Mouse (Mus musculus) kidney, embryonic 14.5 days (tissue): ENCODE results near the gene Krt87. TPM values are rescaled to one million over a fixed set of nuclear protein-coding genes. Genes with fewer than 3 reads are reported as not detected.
A peak's percentile ranks its signal among the peaks of the same experiment; 100 is the strongest.

Experiments used
- ATAC-seq: fragments of 200-750 bp; cut with Nextera tagmentation; 2 replicates; pipeline ENCODE4 v1.8.0; 2017; ENCODE audit warnings: moderate number of reproducible peaks, mild to moderate bottlenecking, moderate TSS enrichment, moderate library complexity; ENCODE audit not compliant: low FRiP score, low TSS enrichment
- H3K27ac ChIP-seq: fragments of 300-500 bp; sonication (generic); 2 replicates; pipeline ENCODE4 v1.5.1; 2014; ENCODE audit warnings: low read depth, mild to moderate bottlenecking, low read length, moderate library complexity, mixed read lengths
- H3K27me3 ChIP-seq: fragments of 300-500 bp; sonication (generic); 2 replicates; pipeline ENCODE4 v1.6.1; 2014; ENCODE audit warnings: mild to moderate bottlenecking, low read length; ENCODE audit not compliant: control insufficient read depth, insufficient read depth
- H3K36me3 ChIP-seq: fragments of 300-500 bp; sonication (generic); 2 replicates; pipeline ENCODE4 v1.6.1; 2014; ENCODE audit warnings: low read length, mixed read lengths; ENCODE audit not compliant: control insufficient read depth, insufficient read depth
- H3K4me1 ChIP-seq: fragments of 300-500 bp; sonication (generic); 2 replicates; pipeline ENCODE4 v1.6.1; 2014; ENCODE audit warnings: low read length, mixed read lengths; ENCODE audit not compliant: control insufficient read depth, insufficient read depth
- H3K4me2 ChIP-seq: fragments of 300-500 bp; sonication (generic); replicated peaks from 2 replicates; pipeline ENCODE4 v1.6.1; 2014; ENCODE audit warnings: low read depth, mild to moderate bottlenecking, low read length
- H3K4me3 ChIP-seq: fragments of 300-500 bp; sonication (generic); 2 replicates; pipeline ENCODE4 v1.5.1; 2014; ENCODE audit warnings: mild to moderate bottlenecking, low read length
- H3K9ac ChIP-seq: fragments of 300-500 bp; sonication (generic); 2 replicates; pipeline ENCODE4 v1.6.1; 2014; ENCODE audit warnings: low read depth, mild to moderate bottlenecking, low read length, moderate library complexity
- H3K9me3 ChIP-seq: fragments of 300-500 bp; sonication (generic); 2 replicates; pipeline ENCODE4 v1.6.1; 2016; ENCODE audit warnings: low read length; ENCODE audit not compliant: control insufficient read depth
- WGBS: fragments of 180-500 bp; shearing (Covaris S2); extraction: QIAGEN DNeasy Blood & Tissue Kit; methylation state at CpG from one replicate; pipeline ENCODE4 v1.1.7; 2014; 5-methylcytosine and 5-hydroxymethylcytosine counted together
- polyA plus RNA-seq: library from polyadenylated mRNA; unstranded; fragments of >200 nt; fragmentation: Nextera tagmentation; extraction: Ambion mirVana; gene quantifications from 2 replicates; pipeline ENCODE4 v1.2.1, GENCODE M21; 2014

The Krt87 gene
- polyA plus RNA-seq, 1 experiment from 2014 or later = not detected

- Histone ChIP-seq H3K4me3 (no peak within 1 kb of the TSS; the same call in 1 of the 2 replicates), H3K4me2 (peak within 1 kb of the TSS; percentile 37; the same call in 1 of the 2 replicates), H3K4me1 (no peaks in the 10 kb centered on the region), H3K9me3 (no peaks in the 10 kb centered on the region), H3K36me3 (no peaks in the 10 kb centered on the region), H3K27ac (peak within 1 kb of the TSS; percentile 62), H3K27me3 (peaks cover 6% of the 10 kb centered on the region), H3K9ac (peak within 1 kb of the TSS; percentile 47)
- ATAC-seq = no peak
- WGBS = 42% methylated on average over 2 of the region's 2 CpGs
These were observed 27.8 kb downstream of the Krt87 start, which contains the start of gene Krt7 for GRCm38 (mm10) chr15:101410775-101411174. Krt7 (plus strand) TSS chr15:101411043.

GRCm38 (mm10) chr15:101398269-101398668 is 40.3 kb downstream of the Krt87 start:
- Histone ChIP-seq H3K27ac (no peak overlapping the region), H3K36me3 (no peaks in the 10 kb centered on the region), H3K9ac (no peak overlapping the region), H3K4me2 (no peak overlapping the region), H3K27me3 (no peaks in the 10 kb centered on the region; the same call in 1 of the 2 replicates), H3K4me3 (no peak overlapping the region), H3K9me3 (no peaks in the 10 kb centered on the region), H3K4me1 (peaks cover 8% of the 10 kb centered on the region; the same call in 1 of the 2 replicates)
- no peak for ATAC-seq
- WGBS = 84% methylated on average over 8 of the region's 8 CpGs

GRCm38 (mm10) chr15:101397683-101398082 is 40.9 kb downstream of the Krt87 start:
- WGBS = 85% methylated on average over 2 of the region's 2 CpGs
- H3K4me3 ChIP-seq = no peak overlapping the region
- peaks cover 8% of the 10 kb centered on the region; the same call in 1 of the 2 replicates for H3K4me1 ChIP-seq
- no peak overlapping the region for H3K4me2 ChIP-seq
- H3K9ac ChIP-seq = no peak overlapping the region
- no peak overlapping the region for H3K27ac ChIP-seq
- no peaks in the 10 kb centered on the region for H3K36me3 ChIP-seq
- ATAC-seq = no peak
- no peaks in the 10 kb centered on the region for H3K9me3 ChIP-seq
- H3K27me3 ChIP-seq = no peaks in the 10 kb centered on the region; the same call in 1 of the 2 replicates

- H3K36me3 ChIP-seq = no peaks in the 10 kb centered on the region
- no peak for ATAC-seq
- peaks cover 5% of the 10 kb centered on the region; the same call in 1 of the 2 replicates for H3K4me1 ChIP-seq
- H3K27me3 ChIP-seq = no peaks in the 10 kb centered on the region; the same call in 1 of the 2 replicates
- H3K9ac ChIP-seq = no peak overlapping the region
- no peak overlapping the region for H3K4me3 ChIP-seq
- H3K9me3 ChIP-seq = no peaks in the 10 kb centered on the region
- no peak overlapping the region for H3K27ac ChIP-seq
- 55% methylated on average over 3 of the region's 3 CpGs for WGBS
- H3K4me2 ChIP-seq = no peak overlapping the region
These were observed 41.7 kb downstream of the Krt87 start for GRCm38 (mm10) chr15:101396921-101397320.

- no peak for ATAC-seq
- no peak overlapping the region for H3K27ac ChIP-seq
- no peak overlapping the region for H3K4me3 ChIP-seq
- no peaks in the 10 kb centered on the region for H3K9me3 ChIP-seq
- WGBS = 18% methylated on average over 7 of the region's 7 CpGs
- H3K27me3 ChIP-seq = no peaks in the 10 kb centered on the region; the same call in 1 of the 2 replicates
- H3K36me3 ChIP-seq = no peaks in the 10 kb centered on the region
- H3K4me1 ChIP-seq = peaks cover 5% of the 10 kb centered on the region; the same call in 1 of the 2 replicates
- H3K4me2 ChIP-seq = no peak overlapping the region
- no peak overlapping the region for H3K9ac ChIP-seq
These were observed 42.1 kb downstream of the Krt87 start for GRCm38 (mm10) chr15:101396466-101396865.

- no peak for ATAC-seq
- 62% methylated on average over 7 of the region's 7 CpGs for WGBS
These were observed 43.7 kb downstream of the Krt87 start for GRCm38 (mm10) chr15:101394908-101395307.

GRCm38 (mm10) chr15:101392251-101392650 is 46.4 kb downstream of the Krt87 start:
- Histone ChIP-seq H3K4me1 (peaks cover 5% of the 10 kb centered on the region; the same call in 1 of the 2 replicates), H3K27ac (no peak overlapping the region), H3K4me2 (no peak overlapping the region), H3K4me3 (no peak overlapping the region), H3K36me3 (no peaks in the 10 kb centered on the region), H3K9ac (no peak overlapping the region), H3K9me3 (no peaks in the 10 kb centered on the region), H3K27me3 (no peaks in the 10 kb centered on the region)
- no peak for ATAC-seq
- 64% methylated on average over 5 of the region's 5 CpGs for WGBS

More at GRCm38 (mm10) chr15:101394908-101395307, 43.7 kb downstream of the Krt87 start:
- Histone ChIP-seq H3K9me3 (no peaks in the 10 kb centered on the region), H3K9ac (no peak overlapping the region), H3K4me2 (no peak overlapping the region), H3K4me3 (no peak overlapping the region), H3K27me3 (no peaks in the 10 kb centered on the region; the same call in 1 of the 2 replicates), H3K27ac (no peak overlapping the region), H3K36me3 (no peaks in the 10 kb centered on the region), H3K4me1 (peaks cover 5% of the 10 kb centered on the region; the same call in 1 of the 2 replicates)

GRCm38 (mm10) chr15:101390203-101390602 is 48.4 kb downstream of the Krt87 start:
- no peaks in the 10 kb centered on the region for H3K27me3 ChIP-seq
- H3K9ac ChIP-seq = no peak overlapping the region
- H3K9me3 ChIP-seq = no peaks in the 10 kb centered on the region
- no peak for ATAC-seq
- no peak overlapping the region for H3K4me2 ChIP-seq
- no peak overlapping the region for H3K27ac ChIP-seq
- H3K36me3 ChIP-seq = no peaks in the 10 kb centered on the region
- no peak overlapping the region for H3K4me3 ChIP-seq
- WGBS = 85% methylated on average over 5 of the region's 5 CpGs
- no peaks in the 10 kb centered on the region for H3K4me1 ChIP-seq

- Histone ChIP-seq H3K27me3 (no peaks in the 10 kb centered on the region), H3K4me2 (no peak overlapping the region), H3K4me3 (no peak overlapping the region), H3K4me1 (no peaks in the 10 kb centered on the region), H3K36me3 (no peaks in the 10 kb centered on the region), H3K9me3 (no peaks in the 10 kb centered on the region), H3K27ac (no peak overlapping the region), H3K9ac (no peak overlapping the region)
- ATAC-seq = no peak
- whole genome bisulfite sequencing = 49% methylated on average over 5 of the region's 5 CpGs
These were observed 50.5 kb downstream of the Krt87 start for GRCm38 (mm10) chr15:101388034-101388541.
